Mouse (Mus musculus): ENCODE data around the gene Nrp1.

DNA sequence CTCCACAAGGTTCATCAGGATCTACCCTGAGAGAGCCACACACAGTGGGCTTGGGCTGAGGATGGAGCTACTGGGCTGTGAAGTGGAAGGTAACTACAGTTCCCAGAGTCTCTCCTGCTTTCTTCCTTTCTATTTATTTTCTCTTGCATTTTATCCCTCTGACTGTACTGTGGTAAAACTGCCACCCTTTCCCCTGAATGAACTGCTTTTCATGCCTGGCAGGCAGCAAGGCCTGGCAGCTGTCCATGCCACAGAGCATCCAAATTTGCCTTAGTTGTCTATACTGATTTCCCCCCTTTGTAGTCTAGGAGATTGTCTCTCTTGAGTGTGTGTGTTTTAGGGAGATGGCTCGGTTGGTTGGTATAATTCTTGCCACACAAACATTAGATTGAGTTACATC, 117.8 kb downstream of the Nrp1 start:
- TF ChIP-seq GATA1 (IDR thresholded peaks at IDR 0.05; ENCODE audit: borderline replicate concordance, low read length) (no peak), FLI1 (IDR thresholded peaks at IDR 0.05; ENCODE audit: low read length) (no peak)

Measured in megakaryocyte, embryonic 14.5 days (primary cell).